Mouse (Mus musculus) brown adipose tissue, adult 24 weeks (tissue): ENCODE measurements around the gene Tpm1. TPM values are rescaled to one million over a fixed set of nuclear protein-coding genes. Genes with fewer than 3 reads are reported as not detected.

Experiments
- H3K27ac ChIP-seq: fragments of 200-500 bp; replicated peaks from 2 replicates; pipeline ENCODE4 v1.5.1; 2012; ENCODE audit warnings: low read depth, mild to moderate bottlenecking, low read length
- H3K4me1 ChIP-seq: fragments of 200-500 bp; 2 replicates; pipeline ENCODE4 v1.6.1; 2012; ENCODE audit warnings: low read length, mixed read lengths; ENCODE audit not compliant: control insufficient read depth, insufficient read depth, insufficient read length
- H3K4me3 ChIP-seq: fragments of 200-500 bp; 2 replicates; pipeline ENCODE4 v1.5.1; 2012; ENCODE audit warnings: low read depth, mild to moderate bottlenecking, low read length, moderate library complexity; ENCODE audit not compliant: insufficient read depth
- polyA plus RNA-seq: library from polyadenylated mRNA; stranded (reverse); fragments of >200 nt; gene quantifications from 2 replicates; pipeline ENCODE4 v1.2.4, GENCODE M21; 2012; ENCODE audit not compliant: missing spikeins, insufficient read depth, insufficient read length

Gene Tpm1
- polyA plus RNA-seq, 1 experiment, result 270 TPM

- H3K4me3 ChIP-seq, result no peak overlapping the region
- no peak overlapping the region for H3K27ac ChIP-seq
- no peaks in the 10 kb centered on the region for H3K4me1 ChIP-seq
Measured at GRCm38 (mm10) chr9:67058366-67058765, 9.2 kb upstream of the Tpm1 start.

DNA sequence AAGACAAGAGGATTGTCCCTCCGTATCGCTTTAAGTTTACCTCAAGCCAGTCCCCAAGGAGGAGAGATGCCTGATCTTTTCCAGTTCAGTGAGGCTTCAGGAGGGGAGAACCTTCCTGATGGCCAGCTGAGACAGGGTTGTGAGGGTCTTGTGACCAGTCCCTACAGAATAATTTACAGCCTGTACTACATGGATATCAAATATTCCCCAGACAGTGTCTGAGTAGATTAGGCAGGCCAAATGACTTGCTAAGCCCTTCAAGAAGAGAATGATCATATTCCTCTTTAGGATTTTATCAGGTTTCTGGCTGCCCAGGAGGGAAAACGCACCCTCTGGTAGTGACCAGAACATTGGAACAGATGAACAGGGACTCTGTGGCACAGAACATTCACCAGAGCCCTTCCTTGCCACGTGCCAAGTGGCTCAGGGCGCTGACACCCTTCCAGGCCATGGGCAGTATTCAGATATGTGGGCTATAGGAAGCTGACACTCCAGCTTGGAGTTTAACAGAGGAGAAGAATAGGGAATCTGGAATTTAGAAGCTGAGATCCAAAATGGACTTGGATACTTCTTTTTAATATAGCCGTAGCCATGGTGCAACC, 1.6 kb upstream of the Tpm1 start:
- Histone ChIP-seq H3K27ac (no peak overlapping the region), H3K4me1 (0 out of 2 replicates have a peak, but pooled peaks cover 2% of the 10 kb centered on the region), H3K4me3 (no peak overlapping the region)

DNA sequence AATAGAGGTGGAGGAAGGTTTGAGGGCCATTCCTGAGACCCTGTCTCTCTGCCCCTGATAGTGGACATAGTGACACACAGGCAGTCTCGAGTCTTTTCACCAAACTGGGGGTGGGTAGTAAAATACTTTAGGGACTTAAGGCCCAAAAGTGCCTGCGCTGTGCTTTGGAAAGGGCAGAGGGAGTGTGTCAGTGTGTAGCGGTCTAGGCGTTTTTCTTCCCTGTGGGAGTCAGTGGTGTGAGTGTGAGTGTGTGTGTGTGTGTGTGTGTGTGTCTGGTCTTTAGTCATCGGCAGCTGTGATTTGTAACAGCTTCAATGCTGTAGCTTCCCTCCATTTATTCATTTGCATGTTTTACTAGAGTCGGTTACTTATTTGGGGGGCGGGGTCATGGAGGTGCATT, 630 bp upstream of the Tpm1 start:
- H3K27ac ChIP-seq, result no peak overlapping the region
- H3K4me1 ChIP-seq, result 0 out of 2 replicates have a peak, but pooled peaks cover 2% of the 10 kb centered on the region
- H3K4me3 ChIP-seq, result no peak overlapping the region; the same call in 1 of the 2 replicates

DNA sequence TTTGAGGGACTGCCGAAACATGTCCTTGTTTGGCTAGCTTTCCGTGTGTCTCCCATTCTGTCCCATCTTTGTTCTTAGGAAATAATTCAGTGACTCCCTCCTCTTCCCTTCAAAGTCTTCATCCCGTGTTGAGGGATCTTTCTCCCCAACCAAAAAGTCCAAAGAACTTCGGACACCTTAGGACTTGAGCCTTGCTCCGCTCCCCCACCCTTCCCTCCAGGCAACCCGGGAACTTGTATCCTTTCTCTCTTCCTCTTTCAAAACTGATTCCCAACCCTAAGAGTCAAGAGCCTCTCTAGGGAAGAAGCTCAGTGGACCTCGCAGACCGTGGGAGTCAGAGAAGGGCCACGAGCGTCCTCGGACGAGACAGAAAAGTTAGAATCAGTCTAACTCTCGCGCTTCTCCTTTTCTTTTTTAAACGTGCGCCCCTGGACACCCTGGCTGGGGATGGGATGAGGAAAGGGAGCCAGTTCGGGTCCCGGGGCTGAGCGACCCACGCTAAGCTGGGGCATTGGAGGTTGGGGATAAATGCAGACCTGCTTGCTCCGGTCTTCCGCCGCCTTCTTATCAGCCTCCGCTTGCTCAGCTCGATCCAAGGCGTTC, 622 bp downstream of the Tpm1 start:
- Histone ChIP-seq H3K27ac (no peak overlapping the region; the same call in 1 of the 2 replicates), H3K4me3 (peak overlapping the region; percentile 74), H3K4me1 (0 out of 2 replicates have a peak, but pooled peaks cover 2% of the 10 kb centered on the region)

DNA sequence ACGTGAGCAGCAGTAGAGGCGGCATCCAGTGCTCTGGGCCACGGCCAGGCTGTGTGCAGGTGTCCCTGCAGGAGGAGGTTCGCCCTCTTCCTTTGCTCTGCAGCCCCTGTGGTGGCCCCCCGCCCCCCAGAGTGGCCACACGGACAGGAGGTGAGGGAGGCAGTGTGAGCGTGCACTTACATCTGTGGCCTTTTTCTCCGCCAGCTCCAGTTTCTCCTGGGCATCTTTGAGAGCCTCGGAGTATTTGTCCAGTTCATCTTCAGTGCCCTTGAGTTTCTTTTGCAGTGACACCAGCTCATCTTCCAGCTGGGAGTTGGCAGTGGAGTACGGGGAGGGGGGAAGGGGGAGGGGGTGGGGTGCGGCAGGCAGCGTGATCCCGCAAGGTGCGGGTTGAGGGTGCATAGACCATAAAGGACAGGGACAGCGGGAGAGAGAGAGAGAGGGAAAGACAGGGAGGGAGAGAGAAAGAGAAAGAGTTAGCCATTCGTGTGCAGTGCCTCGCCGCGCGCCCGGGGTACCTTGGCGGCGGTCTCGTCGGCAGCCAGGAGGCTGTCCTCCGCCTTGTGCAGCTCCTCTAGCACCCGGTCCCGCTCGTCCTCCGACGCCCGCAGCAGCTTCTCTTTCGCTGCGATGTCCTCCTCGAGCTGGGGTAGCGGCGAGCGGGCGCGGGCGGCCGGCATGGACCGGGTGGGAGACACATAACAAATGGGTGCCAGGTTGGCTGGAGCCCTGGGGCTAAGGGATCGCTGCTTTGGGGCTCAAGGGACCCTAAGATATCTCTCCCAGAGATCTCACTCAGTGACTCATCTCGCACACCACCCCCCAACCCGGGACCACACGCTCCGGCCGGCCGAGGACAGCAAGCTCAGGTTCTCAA, 1.4 kb downstream of the Tpm1 start:
- Histone ChIP-seq H3K4me1 (0 out of 2 replicates have a peak, but pooled peaks cover 2% of the 10 kb centered on the region), H3K4me3 (peak overlapping the region; percentile 74), H3K27ac (no peak overlapping the region)

- no peak overlapping the region for H3K27ac ChIP-seq
- H3K4me3 ChIP-seq, result peak overlapping the region; percentile 44
- peaks cover 3% of the 10 kb centered on the region; the same call in 1 of the 2 replicates for H3K4me1 ChIP-seq
Measured at GRCm38 (mm10) chr9:67046881-67047605, 2.2 kb downstream of the Tpm1 start.

DNA sequence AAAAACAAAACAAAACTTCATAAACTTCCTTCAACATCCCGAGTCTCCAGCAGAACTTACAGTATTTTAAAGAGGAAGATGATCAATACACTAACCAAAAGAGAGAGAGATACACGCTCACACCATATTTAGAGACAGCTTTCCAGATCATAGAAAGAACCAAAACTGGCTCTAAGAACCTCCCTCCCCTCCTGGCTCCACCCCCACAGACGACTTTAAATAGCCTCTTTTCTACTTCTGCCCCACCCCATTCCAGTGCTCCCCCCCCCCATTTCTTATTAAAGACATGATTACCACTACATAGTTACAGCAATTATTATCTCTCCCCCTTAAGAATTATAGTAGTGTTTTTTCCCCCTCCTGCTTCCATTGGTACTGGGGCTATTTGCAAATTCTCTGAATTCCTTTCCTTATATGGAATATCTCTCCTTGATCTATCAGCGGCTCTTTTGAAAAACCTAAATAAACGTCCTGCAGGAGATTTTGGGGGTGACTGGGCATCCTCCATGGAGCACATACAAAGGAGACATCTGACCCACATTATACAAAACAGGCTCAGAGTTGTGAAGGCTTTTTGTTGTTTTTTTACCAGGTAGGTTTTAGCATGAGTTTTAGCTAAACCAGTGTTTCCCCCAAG, 3.1 kb downstream of the Tpm1 start:
- H3K27ac ChIP-seq, result no peak overlapping the region
- H3K4me3 ChIP-seq, result no peak overlapping the region
- peaks cover 10% of the 10 kb centered on the region; the same call in 1 of the 2 replicates for H3K4me1 ChIP-seq

GRCm38 (mm10) chr9:67045306-67045675, 3.9 kb downstream of the Tpm1 start:
- no peak overlapping the region for H3K4me3 ChIP-seq
- no peak overlapping the region for H3K27ac ChIP-seq
- peaks cover 17% of the 10 kb centered on the region; the same call in 1 of the 2 replicates for H3K4me1 ChIP-seq

DNA sequence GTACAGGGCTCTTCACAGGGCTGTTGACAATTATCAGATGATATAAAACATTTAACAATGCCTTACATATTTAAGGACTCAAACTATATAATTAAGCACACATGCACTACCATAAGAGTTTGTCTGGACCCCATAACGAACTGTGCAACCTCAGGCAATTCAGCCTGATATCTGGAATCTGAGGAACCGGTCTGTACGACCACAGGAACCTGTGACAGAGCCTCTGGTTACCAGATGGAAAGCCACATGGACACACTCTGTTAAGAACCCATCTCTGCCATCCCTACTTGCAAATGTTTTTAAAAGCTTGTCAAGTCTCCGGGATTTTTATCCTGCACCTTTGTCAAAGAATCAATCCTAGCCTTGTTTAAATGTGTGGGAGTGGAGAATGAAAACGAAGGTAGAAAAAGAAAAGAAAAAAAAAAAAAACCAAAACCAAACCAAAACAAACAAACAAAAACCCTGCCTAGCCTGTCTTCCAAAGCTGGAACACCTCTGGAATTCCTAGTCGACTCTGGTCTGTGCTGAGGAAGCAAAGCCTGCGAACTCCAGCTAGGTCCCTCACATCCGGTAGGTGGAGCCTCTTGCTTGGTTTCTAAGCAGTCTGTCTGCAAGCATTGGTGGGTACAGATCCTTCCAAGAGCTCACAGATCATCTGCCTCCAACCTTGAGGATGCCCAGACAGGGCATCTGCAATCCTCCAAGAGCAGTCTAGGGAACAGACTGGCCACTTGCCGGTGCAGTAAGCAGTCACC, 4.5 kb downstream of the Tpm1 start:
- H3K27ac ChIP-seq, result no peak overlapping the region
- H3K4me1 ChIP-seq, result peaks cover 18% of the 10 kb centered on the region; the same call in 1 of the 2 replicates
- no peak overlapping the region for H3K4me3 ChIP-seq

DNA sequence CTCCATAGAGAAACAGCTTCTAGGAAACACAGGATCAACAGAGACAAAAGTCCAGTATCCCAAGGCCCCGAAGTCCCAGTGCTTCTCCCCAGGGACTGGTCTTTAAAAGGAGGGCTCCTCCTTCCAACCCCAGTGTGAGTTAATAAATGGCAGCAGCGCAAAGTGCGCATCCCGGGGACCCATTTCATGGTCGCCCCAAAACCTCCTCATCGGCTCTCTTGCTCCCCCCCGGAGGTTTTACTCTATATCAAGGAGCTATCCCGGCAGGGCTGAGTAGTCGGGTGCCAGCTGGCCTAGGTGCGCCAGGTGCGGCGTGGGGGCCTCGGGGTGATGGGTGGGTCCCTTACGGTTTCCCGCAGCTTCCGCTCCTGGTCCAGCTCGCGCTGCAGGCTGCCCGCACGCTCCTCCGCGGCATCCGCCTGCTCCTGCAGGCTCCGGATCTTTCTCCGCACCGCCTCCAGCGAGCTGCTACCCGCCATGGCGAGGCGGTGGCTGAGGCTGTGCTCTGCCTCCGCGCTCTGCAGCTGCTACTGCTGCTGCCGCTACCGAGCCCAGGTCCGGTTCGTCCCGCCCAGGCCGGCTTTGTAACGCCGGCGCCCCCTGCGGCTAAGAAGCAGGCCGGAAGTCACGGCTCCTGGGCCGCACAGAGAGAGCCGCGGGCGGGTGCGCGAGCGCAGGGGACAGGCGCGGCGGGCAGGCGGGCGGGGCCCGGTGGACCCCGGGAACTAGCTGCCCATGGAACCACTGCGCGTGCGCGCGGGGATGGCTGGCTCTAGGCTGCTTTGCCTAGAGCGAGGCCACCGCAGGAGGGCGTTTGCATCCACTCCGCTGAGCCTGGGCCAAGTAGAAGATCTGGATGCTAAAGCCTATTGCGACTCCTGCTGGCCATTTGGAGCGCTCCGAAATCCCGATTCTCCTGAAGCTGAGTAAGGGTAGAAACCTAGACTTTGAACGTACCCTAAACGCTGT, 5.7 kb downstream of the Tpm1 start:
- Histone ChIP-seq H3K4me3 (peak overlapping the region; percentile 78), H3K4me1 (peaks cover 27% of the 10 kb centered on the region), H3K27ac (peak overlapping the region; percentile 71)

DNA sequence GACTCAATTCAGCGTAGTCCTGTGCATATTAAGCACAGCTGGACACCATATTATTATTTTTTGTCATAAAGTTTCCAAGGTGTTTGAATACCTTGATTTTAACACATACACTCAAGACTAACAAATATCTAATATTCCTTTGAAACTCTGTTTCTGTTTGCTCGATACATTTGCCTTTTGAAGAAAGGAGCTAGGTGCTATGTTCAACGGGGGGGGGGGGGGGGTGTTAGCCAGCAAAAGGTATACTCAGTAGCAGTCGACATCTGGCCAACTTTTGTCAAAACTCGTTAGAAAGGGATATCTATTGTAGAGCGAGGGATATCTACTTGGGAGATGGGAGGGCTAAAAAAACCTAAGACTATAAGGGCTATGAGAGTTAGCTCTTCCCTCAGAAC, 6.4 kb downstream of the Tpm1 start:
- peak overlapping the region; percentile 78 for H3K4me3 ChIP-seq
- peaks cover 27% of the 10 kb centered on the region for H3K4me1 ChIP-seq
- H3K27ac ChIP-seq, result peak overlapping the region; percentile 71

- Histone ChIP-seq H3K4me1 (peaks cover 33% of the 10 kb centered on the region), H3K4me3 (peak overlapping the region; percentile 42), H3K27ac (peak overlapping the region; percentile 76)
Measured at GRCm38 (mm10) chr9:67041840-67042812, 7.1 kb downstream of the Tpm1 start.
